Mouse (Mus musculus) liver, postnatal 0 days (tissue): ENCODE measurements around the gene Fst. TPM values are rescaled to one million over a fixed set of nuclear protein-coding genes. Genes with fewer than 3 reads are reported as not detected.

Source experiments
- ATAC-seq: fragments of 200-750 bp; cut with Nextera tagmentation; 2 replicates; pipeline ENCODE4 v1.8.0; 2017; ENCODE audit warnings: mild to moderate bottlenecking, moderate library complexity
- DNase-seq: peaks from one replicate; pipeline ENCODE4 v3.0.0-alpha.2; 2016
- H3K27ac ChIP-seq: fragments of 300-500 bp; sonication (generic); 2 replicates; pipeline ENCODE4 v1.5.1; 2014; ENCODE audit warnings: antibody characterized with exemption, moderate library complexity, mild to moderate bottlenecking, low read depth
- H3K27me3 ChIP-seq: fragments of 300-500 bp; sonication (generic); 2 replicates; pipeline ENCODE4 v1.6.1; 2014; ENCODE audit warnings: low read length, control low read depth, mixed read lengths; ENCODE audit not compliant: insufficient read depth
- H3K36me3 ChIP-seq: fragments of 300-500 bp; sonication (generic); replicated peaks from 2 replicates; pipeline ENCODE4 v1.6.1; 2014; ENCODE audit warnings: mild to moderate bottlenecking, control low read depth, low read length, moderate library complexity, mixed read lengths; ENCODE audit not compliant: insufficient read depth
- H3K4me1 ChIP-seq: fragments of 300-500 bp; sonication (generic); 2 replicates; pipeline ENCODE4 v1.6.1; 2014; ENCODE audit warnings: antibody characterized with exemption, mild to moderate bottlenecking, control low read depth; ENCODE audit not compliant: insufficient read depth
- H3K4me2 ChIP-seq: fragments of 300-500 bp; sonication (generic); 2 replicates; pipeline ENCODE4 v1.6.1; 2014; ENCODE audit warnings: low read depth, mild to moderate bottlenecking, low read length, moderate library complexity, mixed read lengths
- H3K4me3 ChIP-seq: fragments of 300-500 bp; sonication (generic); 2 replicates; pipeline ENCODE4 v1.5.1; 2014; ENCODE audit warnings: low read depth, low read length
- H3K9ac ChIP-seq: fragments of 300-500 bp; sonication (generic); replicated peaks from 2 replicates; pipeline ENCODE4 v1.6.1; 2014; ENCODE audit warnings: mild to moderate bottlenecking, moderate library complexity
- H3K9me3 ChIP-seq: fragments of 300-500 bp; sonication (generic); 2 replicates; pipeline ENCODE4 v1.6.1; 2016; ENCODE audit warnings: mild to moderate bottlenecking, control low read depth, low read length, mixed read lengths
- CTCF ChIP-seq: sonication (generic); IDR thresholded peaks from 2 replicates; pipeline ENCODE4 v1.5.1; 2016; ENCODE audit warnings: antibody characterized with exemption, low read depth
- EP300 ChIP-seq: IDR thresholded peaks from 2 replicates; pipeline ENCODE4 v1.6.1; 2016; ENCODE audit warnings: antibody characterized with exemption, low read depth, mild to moderate bottlenecking
- WGBS: fragments of 180-500 bp; shearing (Covaris S2); extraction: QIAGEN DNeasy Blood & Tissue Kit; methylation state at CpG from one replicate; pipeline ENCODE4 v1.1.7; 2014; ENCODE audit not compliant: insufficient replicate concordance; 5-methylcytosine and 5-hydroxymethylcytosine counted together
- polyA plus RNA-seq: library from polyadenylated mRNA; unstranded; fragments of >200 nt; fragmentation: Nextera tagmentation; extraction: Ambion mirVana; gene quantifications from 2 replicates; pipeline ENCODE4 v1.2.1, GENCODE M21; 2015

Gene Fst
- polyA plus RNA-seq, 1 experiment from 2014 or later, result 9.2 TPM

- ATAC-seq, result no peak
- TF ChIP-seq CTCF, result no peak
- no peak for TF ChIP-seq EP300
Observed at GRCm38 (mm10) chr13:114457567-114458120, 1.1 kb downstream of the Fst start.

GRCm38 (mm10) chr13:114456766-114457566 is 1.8 kb downstream of the Fst start:
- Histone ChIP-seq H3K27me3 (peaks cover 54% of the 10 kb centered on the region), H3K4me2 (peak overlapping the region; percentile 83), H3K27ac (peak overlapping the region; percentile 62), H3K4me3 (peak overlapping the region; percentile 64), H3K36me3 (no peaks in the 10 kb centered on the region), H3K9ac (peak overlapping the region; percentile 65), H3K4me1 (peaks cover 3% of the 10 kb centered on the region), H3K9me3 (no peaks in the 10 kb centered on the region)
- 1% methylated on average over 42 of the region's 44 CpGs for WGBS
- no peak for TF ChIP-seq CTCF
- TF ChIP-seq EP300, result no peak
- ATAC-seq (peak; percentile 70), DNase-seq (peak; percentile 77)

More at GRCm38 (mm10) chr13:114457567-114458120, 1.1 kb downstream of the Fst start:
- peak overlapping the region; percentile 83 for H3K4me2 ChIP-seq
- DNase-seq, result no peak
- peak overlapping the region; percentile 65 for H3K9ac ChIP-seq
- H3K4me3 ChIP-seq, result peak overlapping the region; percentile 64
- 1% methylated on average over 15 of the region's 15 CpGs for WGBS
- peaks cover 3% of the 10 kb centered on the region for H3K4me1 ChIP-seq
- H3K27ac ChIP-seq, result peak overlapping the region; percentile 84
- H3K9me3 ChIP-seq, result no peaks in the 10 kb centered on the region
- H3K27me3 ChIP-seq, result peaks cover 54% of the 10 kb centered on the region
- H3K36me3 ChIP-seq, result no peaks in the 10 kb centered on the region

- peaks cover 54% of the 10 kb centered on the region for H3K27me3 ChIP-seq
- DNase-seq (peak; percentile 20), ATAC-seq (no peak)
- peaks cover 3% of the 10 kb centered on the region for H3K4me1 ChIP-seq
- H3K36me3 ChIP-seq, result no peaks in the 10 kb centered on the region
- peak overlapping the region; percentile 83 for H3K4me2 ChIP-seq
- no peak overlapping the region for H3K9ac ChIP-seq
- no peaks in the 10 kb centered on the region for H3K9me3 ChIP-seq
- peak overlapping the region; percentile 64 for H3K4me3 ChIP-seq
- WGBS, result 9% methylated on average over 14 of the region's 14 CpGs
- H3K27ac ChIP-seq, result no peak overlapping the region
- peak; percentile 35; the same call in 1 of the 2 replicates for TF ChIP-seq CTCF
- no peak for TF ChIP-seq EP300
Observed at GRCm38 (mm10) chr13:114456224-114456623, 2.5 kb downstream of the Fst start.

GRCm38 (mm10) chr13:114455788-114456187 is 3.0 kb downstream of the Fst start:
- TF ChIP-seq CTCF (no peak), EP300 (no peak)
- 56% methylated on average over 13 of the region's 13 CpGs for WGBS
- peaks cover 51% of the 10 kb centered on the region for H3K27me3 ChIP-seq
- H3K4me1 ChIP-seq, result peaks cover 3% of the 10 kb centered on the region
- H3K36me3 ChIP-seq, result no peaks in the 10 kb centered on the region
- no peak for DNase-seq
- no peaks in the 10 kb centered on the region for H3K9me3 ChIP-seq
- peak overlapping the region; percentile 83 for H3K4me2 ChIP-seq
- no peak overlapping the region for H3K27ac ChIP-seq
- no peak for ATAC-seq
- peak overlapping the region; percentile 64; the same call in 1 of the 2 replicates for H3K4me3 ChIP-seq
- no peak overlapping the region for H3K9ac ChIP-seq

- H3K27me3 ChIP-seq, result no peaks in the 10 kb centered on the region
- no peaks in the 10 kb centered on the region for H3K36me3 ChIP-seq
- WGBS, result 77% methylated on average over 2 of the region's 2 CpGs
- DNase-seq, result no peak
- no peak for ATAC-seq
- H3K4me2 ChIP-seq, result no peak overlapping the region
- H3K9ac ChIP-seq, result no peak overlapping the region
- no peak for TF ChIP-seq CTCF
- TF ChIP-seq EP300, result no peak
- H3K4me1 ChIP-seq, result no peaks in the 10 kb centered on the region
- no peak overlapping the region for H3K4me3 ChIP-seq
- H3K9me3 ChIP-seq, result no peaks in the 10 kb centered on the region
- H3K27ac ChIP-seq, result no peak overlapping the region
Observed at GRCm38 (mm10) chr13:114447213-114447612, 11.5 kb downstream of the Fst start.

GRCm38 (mm10) chr13:114432491-114432890 is 26.3 kb downstream of the Fst start:
- no peak overlapping the region for H3K27ac ChIP-seq
- H3K4me1 ChIP-seq, result no peaks in the 10 kb centered on the region
- no peak overlapping the region for H3K4me3 ChIP-seq
- no peak for TF ChIP-seq EP300
- H3K27me3 ChIP-seq, result no peaks in the 10 kb centered on the region
- WGBS, result 69% methylated on average over 5 of the region's 5 CpGs
- H3K9me3 ChIP-seq, result no peaks in the 10 kb centered on the region
- no peaks in the 10 kb centered on the region for H3K36me3 ChIP-seq
- no peak overlapping the region for H3K9ac ChIP-seq
- ATAC-seq (no peak), DNase-seq (no peak)
- no peak overlapping the region for H3K4me2 ChIP-seq
